Mouse (Mus musculus): ENCODE data around the gene Ppp1r12a. TPM values are rescaled to one million over a fixed set of nuclear protein-coding genes. Genes with fewer than 3 reads are reported as not detected.

Ppp1r12a gene
- polyA plus RNA-seq, 1 experiment from 2014 or later = 76.0 TPM

- WGBS = 81% methylated on average over 5 of the region's 5 CpGs
- peaks cover 33% of the 10 kb centered on the region for H3K4me1 ChIP-seq
- no peak overlapping the region for H3K9ac ChIP-seq
- no peaks in the 10 kb centered on the region for H3K36me3 ChIP-seq (replicated peaks)
- no peaks in the 10 kb centered on the region for H3K9me3 ChIP-seq
- no peak overlapping the region for H3K4me3 ChIP-seq
- no peak overlapping the region for H3K27ac ChIP-seq
- H3K27me3 ChIP-seq (replicated peaks) = no peaks in the 10 kb centered on the region
- H3K4me2 ChIP-seq = no peak overlapping the region
- ATAC-seq (replicated peaks) = no peak
These were observed 5.8 kb downstream of the Ppp1r12a start for GRCm38 (mm10) chr10:108167823-108168222.

GRCm38 (mm10) chr10:108170818-108171217 lies 8.8 kb downstream of the Ppp1r12a start:
- WGBS = 62% methylated on average over 3 of the region's 3 CpGs
- no peak overlapping the region for H3K27ac ChIP-seq
- H3K36me3 ChIP-seq (replicated peaks) = no peaks in the 10 kb centered on the region
- H3K4me3 ChIP-seq = no peak overlapping the region
- no peak overlapping the region for H3K4me2 ChIP-seq
- H3K9me3 ChIP-seq = no peaks in the 10 kb centered on the region
- peaks cover 13% of the 10 kb centered on the region for H3K4me1 ChIP-seq
- no peak for ATAC-seq (replicated peaks)
- H3K27me3 ChIP-seq (replicated peaks) = no peaks in the 10 kb centered on the region
- no peak overlapping the region for H3K9ac ChIP-seq

GRCm38 (mm10) chr10:108171637-108172036 lies 9.6 kb downstream of the Ppp1r12a start:
- Histone ChIP-seq H3K9me3 (no peaks in the 10 kb centered on the region), H3K27me3 (replicated peaks) (no peaks in the 10 kb centered on the region), H3K27ac (no peak overlapping the region), H3K9ac (no peak overlapping the region), H3K4me3 (no peak overlapping the region), H3K36me3 (replicated peaks) (no peaks in the 10 kb centered on the region), H3K4me1 (peaks cover 8% of the 10 kb centered on the region), H3K4me2 (no peak overlapping the region)
- 90% methylated on average over 3 of the region's 3 CpGs for WGBS
- no peak for ATAC-seq (replicated peaks)

GRCm38 (mm10) chr10:108172817-108173563 lies 11.0 kb downstream of the Ppp1r12a start:
- Histone ChIP-seq H3K4me2 (no peak overlapping the region), H3K4me1 (peaks cover 3% of the 10 kb centered on the region; the same call in 1 of the 2 replicates), H3K9me3 (no peaks in the 10 kb centered on the region), H3K27ac (no peak overlapping the region), H3K9ac (no peak overlapping the region), H3K4me3 (no peak overlapping the region), H3K36me3 (replicated peaks) (no peaks in the 10 kb centered on the region), H3K27me3 (replicated peaks) (no peaks in the 10 kb centered on the region)
- 78% methylated on average over 6 of the region's 6 CpGs for WGBS
- ATAC-seq (replicated peaks) = no peak

GRCm38 (mm10) chr10:108174107-108174506 lies 12.1 kb downstream of the Ppp1r12a start:
- Histone ChIP-seq H3K9ac (no peak overlapping the region), H3K36me3 (replicated peaks) (no peaks in the 10 kb centered on the region), H3K4me3 (no peak overlapping the region), H3K27me3 (replicated peaks) (no peaks in the 10 kb centered on the region), H3K9me3 (no peaks in the 10 kb centered on the region), H3K4me2 (no peak overlapping the region), H3K27ac (no peak overlapping the region), H3K4me1 (peaks cover 3% of the 10 kb centered on the region; the same call in 1 of the 2 replicates)
- no peak for ATAC-seq (replicated peaks)
- 85% methylated on average over 5 of the region's 5 CpGs for WGBS

GRCm38 (mm10) chr10:108175885-108176284 lies 13.9 kb downstream of the Ppp1r12a start:
- Histone ChIP-seq H3K4me2 (no peak overlapping the region), H3K4me3 (no peak overlapping the region), H3K9me3 (no peaks in the 10 kb centered on the region), H3K27me3 (replicated peaks) (no peaks in the 10 kb centered on the region), H3K36me3 (replicated peaks) (no peaks in the 10 kb centered on the region), H3K9ac (no peak overlapping the region), H3K27ac (no peak overlapping the region), H3K4me1 (peaks cover 5% of the 10 kb centered on the region; the same call in 1 of the 2 replicates)
- WGBS = 68% methylated on average over 2 of the region's 2 CpGs
- ATAC-seq (replicated peaks) = no peak

GRCm38 (mm10) chr10:108178285-108178848 lies 16.4 kb downstream of the Ppp1r12a start:
- Histone ChIP-seq H3K4me1 (peaks cover 5% of the 10 kb centered on the region; the same call in 1 of the 2 replicates), H3K27ac (no peak overlapping the region), H3K9ac (no peak overlapping the region), H3K36me3 (replicated peaks) (no peaks in the 10 kb centered on the region), H3K4me3 (no peak overlapping the region), H3K9me3 (no peaks in the 10 kb centered on the region), H3K27me3 (replicated peaks) (no peaks in the 10 kb centered on the region), H3K4me2 (no peak overlapping the region)
- ATAC-seq (replicated peaks) = no peak
- 89% methylated on average over 6 of the region's 6 CpGs for WGBS

- no peaks in the 10 kb centered on the region for H3K9me3 ChIP-seq
- 63% methylated on average over 3 of the region's 3 CpGs for WGBS
- no peak overlapping the region for H3K4me2 ChIP-seq
- H3K27ac ChIP-seq = no peak overlapping the region
- ATAC-seq (replicated peaks) = no peak
- peaks cover 5% of the 10 kb centered on the region; the same call in 1 of the 2 replicates for H3K4me1 ChIP-seq
- no peaks in the 10 kb centered on the region for H3K36me3 ChIP-seq (replicated peaks)
- H3K27me3 ChIP-seq (replicated peaks) = no peaks in the 10 kb centered on the region
- no peak overlapping the region for H3K4me3 ChIP-seq
- H3K9ac ChIP-seq = no peak overlapping the region
These were observed 17.4 kb downstream of the Ppp1r12a start for GRCm38 (mm10) chr10:108179404-108179803.

- no peak overlapping the region for H3K4me3 ChIP-seq
- no peaks in the 10 kb centered on the region for H3K9me3 ChIP-seq
- H3K27me3 ChIP-seq (replicated peaks) = no peaks in the 10 kb centered on the region
- H3K4me2 ChIP-seq = no peak overlapping the region
- no peak overlapping the region for H3K9ac ChIP-seq
- no peaks in the 10 kb centered on the region for H3K36me3 ChIP-seq (replicated peaks)
- WGBS = 85% methylated on average over 2 of the region's 2 CpGs
- no peak overlapping the region for H3K27ac ChIP-seq
- peaks cover 7% of the 10 kb centered on the region; the same call in 1 of the 2 replicates for H3K4me1 ChIP-seq
- no peak for ATAC-seq (replicated peaks)
These were observed 18.3 kb downstream of the Ppp1r12a start for GRCm38 (mm10) chr10:108180313-108180712.

GRCm38 (mm10) chr10:108181893-108182292 lies 19.9 kb downstream of the Ppp1r12a start:
- no peaks in the 10 kb centered on the region for H3K36me3 ChIP-seq (replicated peaks)
- H3K9me3 ChIP-seq = no peaks in the 10 kb centered on the region
- H3K4me3 ChIP-seq = no peak overlapping the region
- no peak overlapping the region for H3K27ac ChIP-seq
- H3K27me3 ChIP-seq (replicated peaks) = no peaks in the 10 kb centered on the region
- no peak for ATAC-seq (replicated peaks)
- H3K4me2 ChIP-seq = no peak overlapping the region
- peaks cover 7% of the 10 kb centered on the region; the same call in 1 of the 2 replicates for H3K4me1 ChIP-seq
- WGBS = 66% methylated on average over 3 of the region's 3 CpGs
- H3K9ac ChIP-seq = no peak overlapping the region

GRCm38 (mm10) chr10:108182386-108182785 lies 20.4 kb downstream of the Ppp1r12a start:
- Histone ChIP-seq H3K9ac (no peak overlapping the region), H3K36me3 (replicated peaks) (no peaks in the 10 kb centered on the region), H3K4me1 (peaks cover 7% of the 10 kb centered on the region; the same call in 1 of the 2 replicates), H3K27me3 (replicated peaks) (no peaks in the 10 kb centered on the region), H3K27ac (no peak overlapping the region), H3K9me3 (no peaks in the 10 kb centered on the region), H3K4me2 (no peak overlapping the region), H3K4me3 (no peak overlapping the region)
- no peak for ATAC-seq (replicated peaks)
- WGBS = 70% methylated on average over 4 of the region's 4 CpGs

- ATAC-seq (replicated peaks) = no peak
- H3K4me2 ChIP-seq = no peak overlapping the region
- no peaks in the 10 kb centered on the region for H3K9me3 ChIP-seq
- H3K27ac ChIP-seq = no peak overlapping the region
- H3K36me3 ChIP-seq (replicated peaks) = no peaks in the 10 kb centered on the region
- 79% methylated on average over 8 of the region's 8 CpGs for WGBS
- H3K27me3 ChIP-seq (replicated peaks) = no peaks in the 10 kb centered on the region
- no peak overlapping the region for H3K9ac ChIP-seq
- H3K4me1 ChIP-seq = 0 out of 2 replicates have a peak, but pooled peaks cover 6% of the 10 kb centered on the region
- H3K4me3 ChIP-seq = no peak overlapping the region
These were observed 22.8 kb downstream of the Ppp1r12a start for GRCm38 (mm10) chr10:108184763-108185162.

- Histone ChIP-seq H3K36me3 (replicated peaks) (no peaks in the 10 kb centered on the region), H3K4me2 (no peak overlapping the region), H3K9me3 (no peaks in the 10 kb centered on the region), H3K4me3 (no peak overlapping the region), H3K9ac (no peak overlapping the region), H3K27me3 (replicated peaks) (no peaks in the 10 kb centered on the region), H3K27ac (no peak overlapping the region), H3K4me1 (0 out of 2 replicates have a peak, but pooled peaks cover 6% of the 10 kb centered on the region)
- WGBS = 87% methylated on average over 3 of the region's 3 CpGs
- no peak for ATAC-seq (replicated peaks)
These were observed 23.3 kb downstream of the Ppp1r12a start for GRCm38 (mm10) chr10:108185265-108185664.

Data from midbrain, embryonic 15.5 days (tissue).